Mouse (Mus musculus) monocyte, adult 2 months (primary cell): Measurements from ENCODE around the gene Sptbn4.
"Not testable (repeated sequence)": the region's sequence is repeated elsewhere in the genome, so short reads cannot be mapped to it uniquely, and the experiment has no call there.

Experiments
- DNase-seq, 2 experiments: peaks; one replicate each; pipeline ENCODE4 v3.0.0; 2022; ENCODE audit warnings: low spot score in 2 of 2, low read depth in 1 of 2

Sptbn4 gene

DNA sequence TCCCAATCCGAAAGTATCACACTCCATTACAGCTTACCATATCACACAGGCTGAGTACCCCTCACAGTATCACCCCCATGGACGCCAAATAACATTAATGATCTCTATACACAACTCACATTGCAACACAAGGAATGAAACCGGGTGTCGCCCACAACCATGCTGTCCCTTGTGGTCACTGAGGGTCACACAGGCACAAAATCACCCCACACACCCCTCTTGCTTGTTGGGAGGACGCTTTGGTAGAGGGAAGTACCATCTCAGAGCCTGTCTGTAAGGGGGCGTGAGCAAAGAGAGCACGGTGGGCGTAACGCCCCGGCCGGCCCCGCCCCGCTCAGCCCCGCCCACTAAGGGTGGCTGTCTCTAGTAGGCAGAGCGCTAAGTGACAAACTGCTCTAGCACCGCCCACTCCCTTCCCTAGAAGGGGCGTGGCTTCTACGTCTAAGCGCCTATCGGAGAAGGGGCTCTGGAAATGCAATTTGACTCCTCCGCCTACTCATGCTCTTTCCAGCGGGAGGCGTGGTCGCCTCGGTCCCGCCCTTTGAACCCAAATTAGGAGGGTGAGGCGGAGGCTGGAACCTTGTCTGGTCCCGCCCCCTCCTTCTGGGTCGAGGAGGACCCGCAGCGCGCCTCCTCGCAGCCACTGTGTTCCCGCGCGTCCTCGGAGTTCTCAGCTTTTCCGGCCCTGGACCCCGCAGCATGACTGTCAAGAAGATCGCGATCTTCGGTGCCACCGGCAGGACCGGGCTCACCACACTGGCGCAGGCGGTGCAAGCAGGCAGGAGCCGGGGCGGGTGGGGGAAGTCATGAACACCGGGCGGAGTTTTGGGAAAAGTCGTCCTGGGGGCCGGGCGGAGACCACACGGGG lies at the start of gene Sptbn4, which contains the start of gene Blvrb:
Sptbn4 (minus strand) TSS at position 268 of the 868 bp plus-strand sequence.
Blvrb (plus strand) TSS at position 560 of the 868 bp plus-strand sequence.
- DNase-seq: peak; percentile 98

DNA sequence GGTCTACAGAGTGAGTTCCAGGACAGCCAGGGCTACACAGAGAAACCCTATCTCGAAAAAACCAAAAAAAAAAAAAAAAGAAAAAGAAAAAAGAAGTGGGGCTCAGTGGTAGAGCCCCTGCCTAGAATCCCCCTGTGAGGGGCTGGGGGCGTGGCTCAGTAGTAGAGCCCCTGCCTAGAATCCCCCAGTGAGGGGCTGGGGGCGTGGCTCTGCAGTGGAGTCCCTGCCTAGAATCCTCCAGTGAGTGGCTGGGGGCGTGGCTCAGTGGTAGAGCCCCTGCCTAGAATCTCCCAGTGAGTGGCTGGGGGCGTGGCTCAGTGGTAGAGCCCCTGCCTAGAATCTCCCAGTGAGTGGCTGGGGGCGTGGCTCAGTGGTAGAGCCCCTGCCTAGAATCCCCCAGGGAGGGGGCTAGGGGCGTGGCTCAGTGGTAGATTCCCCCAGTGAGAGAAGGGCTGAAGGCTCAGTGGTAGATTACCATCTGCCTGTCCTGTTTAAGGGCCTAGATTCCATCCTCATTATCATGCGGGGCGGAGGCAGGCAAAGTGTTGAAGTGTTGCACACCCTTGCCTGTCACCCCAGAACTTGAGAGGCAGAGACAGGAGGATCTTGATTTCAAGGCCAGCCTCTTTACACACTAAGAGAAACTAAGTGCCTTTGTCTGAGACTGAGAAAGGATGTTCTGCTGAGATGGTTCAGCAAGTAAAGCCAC lies 47.3 kb upstream of the Sptbn4 start:
- DNase-seq: not testable (repeated sequence)

DNA sequence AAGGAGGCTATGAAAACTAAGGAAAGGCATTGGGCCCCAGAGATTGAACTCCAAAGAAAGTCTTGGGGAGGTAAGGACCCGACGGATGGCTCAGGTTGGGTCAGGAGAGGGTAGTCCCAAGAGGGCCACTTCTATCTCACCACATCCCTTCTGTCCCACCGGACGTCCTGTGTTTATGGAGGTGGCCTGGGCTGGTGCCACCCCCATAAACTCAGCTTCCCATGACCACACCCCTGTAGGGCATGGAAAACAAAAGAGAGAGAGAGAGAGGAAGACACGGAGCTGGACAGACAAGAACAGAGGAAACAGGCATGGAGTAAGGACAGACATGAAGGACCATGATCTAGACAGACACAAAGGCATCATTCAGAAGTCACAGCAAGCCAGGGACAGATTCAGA lies 46.0 kb upstream of the Sptbn4 start:
- no peak for DNase-seq

DNA sequence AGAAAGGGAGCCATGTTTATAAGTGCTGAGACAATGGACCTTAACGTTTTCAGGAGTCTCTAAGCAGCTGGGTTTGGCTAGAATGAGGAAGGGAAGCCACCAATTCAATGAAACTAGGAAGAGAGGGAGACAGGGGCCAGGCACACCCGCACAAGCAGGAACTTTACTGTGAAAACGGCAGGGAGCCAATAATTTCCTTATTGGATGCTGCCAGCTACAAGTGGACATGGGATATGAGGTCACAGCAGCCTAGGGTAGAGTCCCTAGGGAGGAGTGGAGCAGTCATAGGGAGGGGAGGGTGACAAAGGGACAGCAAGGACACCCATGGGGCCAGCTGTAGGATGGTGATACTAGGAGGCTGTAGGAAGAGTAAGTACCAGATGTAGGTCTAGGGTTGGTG lies 45.5 kb upstream of the Sptbn4 start:
- DNase-seq: no peak

GRCm38 (mm10) chr7:27491856-27492255 lies 44.4 kb upstream of the Sptbn4 start:
- no peak for DNase-seq

GRCm38 (mm10) chr7:27490543-27491329 lies 43.2 kb upstream of the Sptbn4 start:
- peak; percentile 85 to 86 for DNase-seq

- DNase-seq: no peak
Observed at GRCm38 (mm10) chr7:27490227-27490542, 42.7 kb upstream of the Sptbn4 start.

- DNase-seq: no peak
Observed at GRCm38 (mm10) chr7:27489270-27489869, 41.9 kb upstream of the Sptbn4 start.

DNA sequence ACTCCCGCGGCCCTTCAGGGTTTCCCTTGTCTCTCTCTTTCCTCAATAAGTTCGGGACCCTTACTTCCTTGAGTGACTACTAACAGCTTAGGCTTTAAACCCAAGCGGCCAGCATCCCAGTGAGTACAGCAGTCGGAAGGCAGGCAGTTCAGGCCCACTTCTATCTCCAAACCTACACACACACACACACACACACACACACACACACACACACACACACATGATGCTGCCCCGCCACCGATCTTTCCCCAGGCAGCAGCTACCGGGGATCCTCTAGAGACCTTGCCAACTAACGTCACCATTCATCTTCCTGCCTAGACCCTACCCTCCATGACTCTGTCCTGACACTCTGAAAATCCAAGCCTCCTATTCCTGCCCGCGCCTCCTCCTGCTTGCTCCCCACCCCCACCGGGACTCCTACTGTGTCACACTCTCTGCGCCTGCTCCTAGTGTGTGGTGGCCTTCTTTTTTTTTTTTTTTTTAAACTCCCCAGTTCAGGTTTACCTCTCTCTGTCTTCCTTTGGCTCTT lies 40.3 kb upstream of the Sptbn4 start:
- DNase-seq: no peak

DNA sequence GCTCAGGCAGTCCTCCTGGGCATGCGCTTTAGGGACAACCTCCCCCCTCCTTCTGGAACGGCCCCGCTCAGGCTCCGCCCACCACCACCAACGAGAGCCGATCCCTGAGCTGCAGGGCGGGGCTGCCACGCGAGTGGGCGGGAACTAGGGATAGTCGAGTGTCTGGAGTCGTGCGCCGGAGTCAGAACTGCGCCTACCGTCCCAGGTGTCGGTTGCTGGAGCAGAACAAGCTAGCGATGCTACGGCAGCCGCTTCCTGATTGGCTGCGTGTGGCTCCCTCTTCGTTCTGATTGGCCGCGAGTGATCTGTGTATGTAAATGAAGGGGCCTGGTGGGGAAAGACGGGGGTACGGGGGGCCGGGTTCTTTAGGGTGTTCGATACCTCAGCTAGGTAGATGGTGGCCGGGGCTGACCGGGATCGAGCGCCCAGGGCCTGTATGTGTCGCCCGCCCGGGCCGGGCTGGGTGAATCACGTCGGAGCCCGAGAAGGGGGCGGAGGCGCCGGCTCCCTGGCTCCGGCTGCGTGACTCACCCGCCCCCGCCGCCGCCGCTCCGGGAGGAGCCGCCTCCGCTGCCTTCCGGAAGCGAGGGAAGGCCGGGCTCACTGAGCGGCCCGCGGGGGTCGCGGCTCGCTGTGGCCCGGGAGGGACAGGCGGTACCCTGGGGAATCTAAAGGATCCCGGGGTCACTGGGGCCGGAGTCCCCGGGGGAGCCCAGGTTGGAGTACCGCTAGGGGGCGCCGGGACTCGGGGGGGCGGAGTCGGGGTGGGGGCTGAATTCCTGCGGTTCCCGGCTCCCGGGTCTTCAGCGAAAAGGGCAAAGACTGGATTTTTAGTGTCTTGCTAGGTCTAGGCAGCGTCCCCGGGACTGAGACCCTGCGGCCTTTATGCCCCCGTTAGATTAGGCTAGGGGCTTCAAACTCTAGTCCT lies 39.5 kb upstream of the Sptbn4 start, which contains the start of gene Sertad1:
Sertad1 (plus strand) TSS at position 141 of the 928 bp plus-strand sequence.
- DNase-seq: peak; percentile 99 to 100

DNA sequence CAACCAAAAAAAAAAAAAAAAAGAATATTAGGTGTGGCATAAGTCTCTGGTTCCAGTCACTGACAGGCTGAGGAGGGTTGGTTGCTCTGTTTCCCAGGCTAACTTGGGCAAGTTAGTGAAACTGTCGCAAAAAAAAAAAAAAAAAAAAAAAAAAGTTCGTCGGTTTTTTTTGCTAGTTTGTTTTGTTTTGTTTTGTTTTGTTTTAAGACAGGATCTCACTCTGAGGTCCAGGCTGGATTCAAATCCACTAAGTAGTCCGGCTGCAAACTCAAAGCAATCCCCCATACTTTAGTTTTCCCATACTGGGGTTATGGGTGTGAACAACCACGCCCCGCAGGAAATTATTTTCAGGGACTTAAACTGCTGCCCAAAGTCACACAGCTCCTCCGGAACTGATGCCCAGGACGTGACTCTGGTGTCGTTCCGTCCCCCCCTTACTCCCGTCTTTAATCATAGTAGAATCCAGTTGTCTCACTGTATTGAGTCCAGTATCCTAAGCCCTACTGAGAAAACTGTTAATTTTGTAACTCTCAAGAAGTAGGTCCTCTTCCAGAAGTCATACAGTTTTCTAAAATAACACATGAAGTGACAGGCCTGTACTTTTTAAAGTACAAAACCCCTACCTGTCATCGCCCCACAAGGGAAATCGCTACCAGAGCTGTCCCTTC lies 38.8 kb upstream of the Sptbn4 start:
- no peak for DNase-seq

GRCm38 (mm10) chr7:27483860-27484259 lies 36.4 kb upstream of the Sptbn4 start:
- no peak for DNase-seq

DNA sequence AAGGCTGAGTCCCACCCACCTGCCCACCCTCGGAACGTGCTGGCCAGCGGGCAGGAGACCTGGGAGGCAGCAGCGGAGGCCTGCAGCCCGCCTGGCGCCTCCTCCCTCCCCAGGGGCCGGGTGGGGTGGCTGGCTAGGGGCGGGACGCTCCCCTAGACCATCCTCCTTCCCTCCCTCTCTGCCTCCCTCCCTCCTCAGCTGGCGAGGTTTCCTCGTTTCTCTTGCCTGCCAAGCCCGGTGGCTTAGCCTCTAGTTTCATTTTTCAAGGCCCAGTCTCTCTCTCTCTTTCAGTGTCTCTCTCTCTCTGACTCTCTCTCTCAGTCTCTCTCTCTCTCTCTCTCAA lies 34.1 kb upstream of the Sptbn4 start:
- peak in 1 of 2 experiments; percentile 31 for DNase-seq

- DNase-seq: no peak
Observed at GRCm38 (mm10) chr7:27480927-27481626, 33.6 kb upstream of the Sptbn4 start.

DNA sequence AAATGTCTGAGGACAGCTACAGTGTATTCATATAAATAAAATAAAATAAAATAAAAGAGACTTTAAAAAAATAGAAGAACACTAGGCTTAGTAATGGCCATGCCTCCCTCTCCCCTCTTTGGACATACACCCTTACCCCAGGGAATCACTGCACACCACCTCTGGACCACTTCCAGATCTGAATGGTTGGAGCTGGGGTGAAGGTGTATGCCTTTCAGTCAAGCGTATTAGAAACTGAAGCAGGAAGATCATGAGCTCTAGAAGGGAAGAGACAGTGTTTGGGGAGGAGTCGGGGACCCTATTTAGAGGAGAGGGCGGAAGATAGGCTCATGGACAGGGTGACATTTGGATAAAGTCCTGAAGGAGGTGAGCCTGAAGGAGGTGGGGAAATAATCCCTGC lies 33.0 kb upstream of the Sptbn4 start:
- DNase-seq: no peak

GRCm38 (mm10) chr7:27479750-27480149 lies 32.3 kb upstream of the Sptbn4 start:
- DNase-seq: no peak

GRCm38 (mm10) chr7:27478561-27478960 lies 31.1 kb upstream of the Sptbn4 start:
- DNase-seq: no peak

DNA sequence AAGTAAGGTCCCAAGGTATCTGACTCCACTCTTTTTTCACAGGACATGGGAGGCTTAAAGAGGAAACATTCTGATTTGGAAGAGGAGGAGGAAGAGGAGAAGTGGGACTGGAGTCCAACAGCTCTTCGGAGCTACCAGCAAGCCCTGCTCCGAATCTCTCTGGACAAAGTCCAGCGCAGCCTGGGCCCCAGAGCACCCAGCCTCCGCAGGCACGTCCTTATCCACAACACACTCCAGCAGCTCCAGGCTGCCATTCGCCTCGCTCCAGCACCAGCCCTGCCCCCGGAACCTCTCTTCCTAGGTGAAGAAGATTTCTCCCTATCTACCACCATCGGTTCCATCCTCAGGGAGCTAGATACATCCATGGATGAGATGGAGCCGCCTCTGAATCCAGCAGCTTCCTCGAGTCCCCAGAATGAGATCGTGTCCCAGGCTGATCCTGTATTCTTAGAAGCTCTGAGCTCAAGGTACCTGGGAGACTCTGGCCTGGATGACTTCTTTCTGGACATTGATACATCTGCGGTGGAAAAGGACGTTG lies 28.7 kb upstream of the Sptbn4 start:
- DNase-seq: no peak
